Mouse (Mus musculus) G1E (cell line): Measurements from ENCODE around the gene Mkks. TPM values are rescaled to one million over a fixed set of nuclear protein-coding genes. Genes with fewer than 3 reads are reported as not detected.

Experiments used
- ATAC-seq: 2 replicates; pipeline ENCODE4 v1.8.0; 2016; ENCODE audit warnings: mild to moderate bottlenecking; ENCODE audit not compliant: insufficient number of reproducible peaks, poor library complexity, low FRiP score, severe bottlenecking; ENCODE audit errors: extremely low read depth
- DNase-seq: peaks from one replicate; pipeline ENCODE4 v3.0.0; 2012; ENCODE audit warnings: low spot score
- H3K27me3 ChIP-seq: 2 replicates; pipeline ENCODE4 v1.6.1; 2012; ENCODE audit warnings: mild to moderate bottlenecking, low read length, inconsistent platforms; ENCODE audit not compliant: insufficient read depth
- H3K36me3 ChIP-seq: replicated peaks from 2 replicates; pipeline ENCODE3; 2012; ENCODE audit warnings: mild to moderate bottlenecking, inconsistent platforms
- H3K4me1 ChIP-seq: 2 replicates; pipeline ENCODE4 v1.6.1; 2012; ENCODE audit warnings: low read depth, low read length, inconsistent platforms, mixed read lengths; ENCODE audit not compliant: insufficient read depth
- H3K4me3 ChIP-seq: 2 replicates; pipeline ENCODE4 v1.5.1; 2012; ENCODE audit warnings: low read depth, mild to moderate bottlenecking, inconsistent platforms, low read length, moderate library complexity, mixed read lengths
- H3K9me3 ChIP-seq: replicated peaks from 2 replicates; pipeline ENCODE4 v1.6.1; 2012; ENCODE audit warnings: inconsistent platforms
- CTCF ChIP-seq: IDR thresholded peaks from 2 replicates; pipeline ENCODE4 v1.5.1; 2012; ENCODE audit warnings: low read depth, low read length, inconsistent platforms, mixed read lengths
- GATA1 ChIP-seq: IDR thresholded peaks from 2 replicates; pipeline ENCODE4 v1.6.1; 2012; ENCODE audit warnings: borderline replicate concordance, low read length, inconsistent platforms, mixed read lengths
- GATA2 ChIP-seq: IDR thresholded peaks from 2 replicates; pipeline ENCODE4 v1.6.1; 2012; ENCODE audit warnings: low read depth, low read length, inconsistent platforms, borderline replicate concordance
- POLR2AphosphoS5 ChIP-seq: IDR thresholded peaks from 2 replicates; pipeline ENCODE4 v1.6.1; 2012; ENCODE audit warnings: low read depth, low read length, inconsistent platforms; ENCODE audit not compliant: insufficient replicate concordance
- TAL1 ChIP-seq: conservative IDR thresholded peaks from 2 replicates; pipeline ENCODE4 v1.6.1; 2012; ENCODE audit warnings: low read depth, low read length, inconsistent platforms, mixed read lengths
- polyA plus RNA-seq: library from polyadenylated mRNA; stranded (reverse); fragments of >175 nt; gene quantifications from 2 replicates; pipeline ENCODE4 v1.2.3, GENCODE M21; 2012
- total RNA-seq, 2 experiments: library from RNA; stranded (forward) in 1 of 2; stranded (reverse) in 1 of 2; fragments of 200-1000 nt in 1 of 2; fragments of >200 nt in 1 of 2; fragmentation: Nextera tagmentation in 1 of 2; gene quantifications; 2 replicates each; pipeline ENCODE4 v1.2.3; 2014 to 2017

Gene Mkks
- total RNA-seq (2014; fragmentation: Nextera tagmentation), result 6.6 and 10.5 TPM in 2 replicates
- 12.7 and 14.8 TPM in 2 replicates for total RNA-seq (2017)
- polyA plus RNA-seq, result 0.13 and 0.17 TPM in 2 replicates

DNA sequence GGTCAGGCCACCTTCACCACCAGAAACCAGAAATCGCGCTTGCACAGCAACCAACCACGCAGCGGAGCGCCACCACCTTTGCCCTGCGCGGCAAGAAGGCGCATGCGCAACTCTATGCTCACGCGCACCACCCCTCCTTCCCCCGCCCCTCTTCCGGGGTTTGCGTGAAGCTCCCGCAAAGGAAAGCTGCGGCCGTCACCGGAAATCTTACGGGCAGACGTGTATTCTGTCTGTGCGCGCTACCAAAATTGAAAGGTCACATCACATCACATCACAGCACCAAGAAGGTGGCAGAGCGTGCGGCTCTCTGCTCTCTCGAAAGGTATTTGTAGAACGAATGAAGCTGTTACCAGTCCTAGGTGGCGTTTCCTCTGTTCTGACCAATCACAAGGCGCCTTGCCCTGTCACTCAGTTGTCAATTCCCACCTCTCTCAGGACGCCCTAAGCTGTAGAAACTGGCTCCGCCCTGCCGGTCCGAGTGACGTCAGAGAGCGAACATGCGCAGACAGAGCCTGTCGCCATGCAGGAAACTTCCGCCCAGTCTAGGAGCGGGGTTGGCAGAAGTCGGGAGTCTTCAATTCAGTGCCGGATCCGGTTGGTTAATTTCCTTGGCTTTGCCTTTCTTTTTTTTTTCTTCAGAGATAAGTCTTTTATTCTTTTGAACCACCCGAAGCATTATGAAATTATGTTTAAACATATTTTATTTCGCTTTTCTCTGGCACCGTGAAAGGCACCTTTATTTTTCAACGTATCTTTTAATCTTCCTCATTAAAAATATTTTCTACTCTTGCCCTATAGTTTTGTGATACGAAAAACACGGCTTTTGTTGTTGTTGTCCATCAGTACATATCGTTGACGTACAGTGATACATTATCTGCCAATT, at the start of gene Mkks, which contains the start of the genes Slx4ip and AL731706.1:
TSS of gene Mkks (minus strand) at position 322 of the 883 bp plus-strand sequence.
TSS of gene Slx4ip (plus strand) at position 151 of the 883 bp plus-strand sequence.
TSS of gene AL731706.1 (minus strand) at position 322 of the 883 bp plus-strand sequence.
- TF ChIP-seq GATA1 (no peak), POLR2AphosphoS5 (no peak), GATA2 (no peak), TAL1 (no peak), CTCF (no peak)
- peaks cover 10% of the 10 kb centered on the region for H3K36me3 ChIP-seq
- ATAC-seq, result peak; percentile 81
- H3K27me3 ChIP-seq, result no peaks in the 10 kb centered on the region
- H3K4me3 ChIP-seq, result peak within 1 kb of the TSS; percentile 92
- no peaks in the 10 kb centered on the region for H3K9me3 ChIP-seq
- H3K4me1 ChIP-seq, result peaks cover 18% of the 10 kb centered on the region
- peak; percentile 90 for DNase-seq

DNA sequence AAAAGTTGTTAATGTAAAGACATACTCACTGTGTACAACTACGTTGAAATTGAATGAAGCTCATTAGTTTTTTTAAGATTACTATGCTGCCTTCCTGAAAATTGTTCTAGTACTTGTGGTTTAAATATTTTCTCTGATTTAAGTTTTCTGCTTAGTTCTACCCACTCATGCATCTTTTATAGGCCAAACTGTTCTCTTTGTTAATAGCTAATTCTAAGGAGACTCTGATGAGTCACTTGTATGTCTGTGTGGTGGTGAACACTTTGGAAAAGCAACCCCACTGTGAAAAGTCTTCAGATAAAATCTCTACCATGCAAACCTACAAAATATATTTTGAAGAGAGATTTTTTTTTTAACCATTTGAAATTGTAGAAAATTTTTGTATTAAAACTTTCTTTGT, 47.1 kb upstream of the Mkks start:
- Histone ChIP-seq H3K4me3 (no peak overlapping the region), H3K4me1 (no peaks in the 10 kb centered on the region), H3K36me3 (peaks cover 2% of the 10 kb centered on the region), H3K9me3 (no peaks in the 10 kb centered on the region), H3K27me3 (no peaks in the 10 kb centered on the region)
- TF ChIP-seq GATA2, result no peak
- TF ChIP-seq TAL1, result no peak
- no peak for TF ChIP-seq CTCF
- no peak for TF ChIP-seq GATA1
- no peak for TF ChIP-seq POLR2AphosphoS5
- DNase-seq (no peak), ATAC-seq (no peak)

DNA sequence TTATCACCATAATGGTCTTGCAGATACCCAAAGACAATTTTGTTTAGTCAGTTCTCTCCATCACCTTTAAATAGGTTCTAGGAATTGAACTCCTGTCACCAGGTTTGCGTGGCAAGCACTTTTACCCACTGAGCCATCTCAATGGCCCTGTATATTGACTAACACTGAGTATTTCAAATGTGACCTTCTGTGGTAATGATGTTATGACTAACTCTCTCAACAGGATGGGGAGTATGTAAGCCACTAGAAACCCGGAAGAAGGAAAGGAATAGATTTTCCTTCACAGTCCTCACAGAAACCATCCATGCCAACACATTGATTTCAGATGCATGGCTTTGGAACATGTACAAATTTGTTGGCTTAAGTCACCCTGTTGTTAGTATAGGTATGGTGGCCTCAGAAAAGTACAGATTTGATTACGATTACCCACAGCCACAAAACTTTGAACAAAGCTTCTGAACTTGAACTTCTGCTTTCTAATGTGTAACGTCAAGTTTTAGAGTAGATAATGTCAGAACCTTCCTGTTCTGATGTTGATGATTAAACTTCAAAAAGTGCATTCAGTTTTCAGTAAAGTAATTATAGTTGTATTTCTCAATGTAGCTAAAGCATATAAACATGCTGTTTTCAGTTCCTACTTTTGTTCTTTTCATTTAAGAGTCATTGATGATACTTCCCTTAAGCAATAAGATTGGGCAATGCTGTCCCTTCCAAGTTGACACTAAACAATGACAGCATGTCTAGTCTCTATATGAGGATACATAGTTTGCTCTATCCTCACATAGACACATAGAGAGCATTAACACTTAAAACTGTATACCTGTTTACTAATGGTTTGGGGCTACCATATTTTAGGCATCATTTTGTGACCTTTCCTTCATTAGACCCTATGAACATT, 45.5 kb upstream of the Mkks start:
- TF ChIP-seq GATA1, result no peak
- Histone ChIP-seq H3K4me3 (no peak overlapping the region), H3K4me1 (no peaks in the 10 kb centered on the region), H3K9me3 (no peaks in the 10 kb centered on the region), H3K27me3 (no peaks in the 10 kb centered on the region), H3K36me3 (peaks cover 4% of the 10 kb centered on the region)
- DNase-seq (no peak), ATAC-seq (peak; percentile 18; the same call in 1 of the 2 replicates)

DNA sequence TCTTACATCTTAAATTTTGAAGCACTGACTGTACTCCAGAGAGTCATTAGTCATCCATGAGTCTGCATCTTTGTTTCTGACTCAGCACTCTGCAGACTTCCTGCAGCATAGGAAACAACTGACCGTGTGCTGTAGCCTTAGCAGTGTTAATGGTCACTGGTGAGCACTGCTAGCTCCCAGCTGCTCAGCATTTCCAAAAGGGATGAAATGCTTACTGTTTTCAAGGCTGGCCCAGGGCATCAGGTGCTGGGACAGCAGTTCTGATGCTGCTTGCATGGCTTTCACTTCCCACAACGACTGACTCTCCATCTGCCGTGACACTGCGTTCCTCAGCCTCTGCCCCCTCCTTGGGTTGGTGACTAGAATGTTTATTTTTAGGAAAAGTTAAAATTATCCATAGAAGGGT, 29.8 kb upstream of the Mkks start:
- H3K36me3 ChIP-seq, result peaks cover 19% of the 10 kb centered on the region
- H3K4me1 ChIP-seq, result peaks cover 26% of the 10 kb centered on the region
- no peaks in the 10 kb centered on the region for H3K27me3 ChIP-seq
- peak overlapping the region; percentile 64; the same call in 1 of the 2 replicates for H3K4me3 ChIP-seq
- DNase-seq, result peak; percentile 8
- TF ChIP-seq POLR2AphosphoS5, result no peak
- no peak for TF ChIP-seq GATA2
- no peak for TF ChIP-seq TAL1
- no peak for TF ChIP-seq CTCF
- no peak for TF ChIP-seq GATA1
- H3K9me3 ChIP-seq, result no peaks in the 10 kb centered on the region
- peak; percentile 94 for ATAC-seq

DNA sequence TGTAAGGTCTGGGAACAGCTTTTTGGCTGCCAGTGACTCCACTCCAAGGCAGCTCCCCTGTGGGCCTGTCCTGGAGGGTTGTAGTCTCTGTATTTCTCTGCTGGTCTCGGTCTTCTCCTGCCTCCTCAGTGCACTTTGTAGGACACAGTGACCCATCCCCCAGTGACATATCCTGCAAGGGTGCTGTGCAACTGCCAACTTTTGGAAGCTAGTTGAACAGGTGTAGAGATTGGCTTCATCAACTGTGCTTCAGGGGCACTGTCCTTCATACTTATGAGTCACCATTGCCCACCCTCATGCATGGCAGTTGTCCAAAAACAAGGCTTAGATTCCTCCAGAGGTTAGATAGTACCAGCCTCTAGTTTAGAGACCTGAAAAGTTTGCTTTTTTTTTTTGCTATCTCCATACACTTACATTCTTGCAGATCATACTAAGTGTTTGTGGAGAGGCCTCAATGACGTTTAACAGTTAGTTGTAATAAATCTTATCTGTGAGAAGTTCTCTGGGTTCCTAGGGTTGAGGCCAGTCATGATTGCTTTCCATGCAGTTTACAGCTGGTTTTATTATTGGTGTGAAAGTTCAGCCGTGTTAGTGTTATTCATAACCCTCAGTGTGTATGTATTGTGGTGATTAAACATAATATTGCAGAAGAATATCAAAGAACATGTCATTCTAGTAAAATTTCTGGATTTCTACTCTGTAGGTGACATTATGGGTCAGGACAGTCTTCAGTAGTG, 29.2 kb upstream of the Mkks start:
- Histone ChIP-seq H3K4me1 (peaks cover 26% of the 10 kb centered on the region), H3K4me3 (no peak overlapping the region; the same call in 1 of the 2 replicates), H3K27me3 (no peaks in the 10 kb centered on the region), H3K36me3 (peaks cover 19% of the 10 kb centered on the region), H3K9me3 (no peaks in the 10 kb centered on the region)
- ATAC-seq (peak; percentile 2; the same call in 1 of the 2 replicates), DNase-seq (no peak)
- TF ChIP-seq POLR2AphosphoS5 (no peak), GATA2 (no peak)

DNA sequence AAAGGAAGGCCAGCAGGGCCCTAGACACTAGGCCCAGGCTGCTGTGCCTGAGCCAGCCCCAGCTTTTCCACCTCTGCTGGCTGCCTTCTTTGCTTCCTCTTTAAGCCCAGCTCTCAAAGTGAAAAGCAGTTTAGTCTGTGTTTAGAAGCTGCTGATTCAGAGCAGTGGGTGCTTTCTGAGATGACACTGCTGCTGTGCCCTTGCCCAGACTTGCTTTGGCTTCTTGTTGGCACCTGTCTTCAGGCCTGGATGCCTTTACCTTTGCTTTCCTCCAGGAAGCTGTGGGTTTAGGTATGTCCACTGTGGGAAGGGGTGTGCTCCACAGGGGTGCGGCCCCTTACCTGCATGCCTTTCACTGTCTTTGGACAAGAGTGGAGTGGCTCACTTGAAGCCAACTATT, 28.2 kb upstream of the Mkks start:
- peaks cover 26% of the 10 kb centered on the region for H3K4me1 ChIP-seq
- peaks cover 24% of the 10 kb centered on the region for H3K36me3 ChIP-seq
- DNase-seq (no peak), ATAC-seq (0 out of 2 replicates have a peak, but pooled peaks have one; percentile 16)
- TF ChIP-seq TAL1 (no peak), GATA1 (no peak), CTCF (no peak), GATA2 (no peak), POLR2AphosphoS5 (no peak)
- no peaks in the 10 kb centered on the region for H3K27me3 ChIP-seq
- H3K4me3 ChIP-seq, result no peak overlapping the region
- H3K9me3 ChIP-seq, result no peaks in the 10 kb centered on the region
